Mouse (Mus musculus) spleen, postnatal 10 days (tissue): ENCODE results near the gene Slc15a5.
"Not testable (repeated sequence)": the region's sequence is repeated elsewhere in the genome, so short reads cannot be mapped to it uniquely, and the experiment has no call there.

ENCODE experiments used
- DNase-seq, 2 experiments: peaks; one replicate each; pipeline ENCODE4 v3.0.0; 2021 to 2022; ENCODE audit warnings: low spot score in 2 of 2

Gene Slc15a5

GRCm38 (mm10) chr6:138079816-138080215 is at the start of gene Slc15a5:
Slc15a5 (minus strand) TSS chr6:138079916.
- no peak for DNase-seq

- DNase-seq, result no peak
Observed at GRCm38 (mm10) chr6:138128392-138129335, 48.9 kb upstream of the Slc15a5 start.

DNA sequence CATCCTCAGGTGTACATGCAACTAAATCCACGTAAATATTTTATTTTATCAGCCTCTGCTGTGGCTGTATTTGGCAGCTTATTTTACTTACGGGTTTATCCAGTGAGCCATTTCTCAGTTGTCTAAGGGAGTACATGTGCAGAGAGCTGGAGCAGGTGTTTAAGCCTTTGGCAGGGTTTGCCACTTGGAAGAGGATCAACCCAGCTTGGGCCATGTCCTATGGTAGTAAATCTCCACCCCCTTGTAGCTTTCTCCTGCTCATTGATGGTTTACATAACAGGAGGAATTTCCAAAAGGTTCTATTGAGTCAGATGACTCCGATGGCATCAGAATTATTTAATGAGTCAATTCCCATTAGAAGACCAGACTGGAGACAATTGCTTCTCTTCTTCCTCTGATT is 37.8 kb upstream of the Slc15a5 start:
- DNase-seq, result no peak

DNA sequence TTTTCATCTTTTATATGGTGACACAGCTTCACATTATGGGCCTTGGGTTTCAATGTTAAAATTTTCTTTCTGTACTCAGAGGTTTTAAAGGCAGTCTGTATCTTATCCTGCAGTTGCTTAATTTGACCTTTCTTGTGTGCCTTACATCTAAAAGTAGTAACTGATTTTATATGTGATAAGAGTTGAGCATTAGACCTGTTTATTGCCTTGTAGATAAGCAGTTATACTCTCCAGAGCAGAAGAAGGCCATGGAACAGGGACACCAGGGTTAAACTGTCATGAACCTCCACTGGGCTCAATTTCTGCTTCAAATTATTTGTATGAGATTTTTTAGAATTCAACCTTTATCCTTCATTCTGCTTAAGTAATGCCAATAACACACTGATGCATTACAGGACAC is 24.8 kb upstream of the Slc15a5 start:
- DNase-seq, result no peak

- no peak for DNase-seq
Observed at GRCm38 (mm10) chr6:138102940-138103339, 23.2 kb upstream of the Slc15a5 start.

- DNase-seq, result no peak
Observed at GRCm38 (mm10) chr6:138101843-138102242, 22.1 kb upstream of the Slc15a5 start.

DNA sequence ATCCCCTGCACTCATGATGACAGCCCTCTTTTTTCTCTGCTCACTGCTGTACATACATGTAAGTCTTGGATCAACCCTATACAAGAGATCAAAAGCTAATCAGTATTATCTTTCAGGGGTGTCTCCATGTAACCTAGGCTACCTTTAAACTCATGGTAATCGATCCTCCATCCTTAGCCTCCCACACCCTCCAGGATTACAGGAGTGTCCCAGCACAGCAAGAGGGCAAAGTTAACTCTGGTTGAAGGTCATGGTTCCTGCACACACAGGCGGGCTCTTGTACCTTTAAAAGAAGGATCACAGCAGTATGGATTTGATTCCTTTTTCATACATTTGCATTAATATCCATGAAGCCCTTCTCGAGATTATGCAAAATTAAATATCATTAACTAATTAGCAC is 19.9 kb upstream of the Slc15a5 start:
- no peak for DNase-seq

GRCm38 (mm10) chr6:138095060-138095459 is 15.3 kb upstream of the Slc15a5 start:
- DNase-seq, result no peak

DNA sequence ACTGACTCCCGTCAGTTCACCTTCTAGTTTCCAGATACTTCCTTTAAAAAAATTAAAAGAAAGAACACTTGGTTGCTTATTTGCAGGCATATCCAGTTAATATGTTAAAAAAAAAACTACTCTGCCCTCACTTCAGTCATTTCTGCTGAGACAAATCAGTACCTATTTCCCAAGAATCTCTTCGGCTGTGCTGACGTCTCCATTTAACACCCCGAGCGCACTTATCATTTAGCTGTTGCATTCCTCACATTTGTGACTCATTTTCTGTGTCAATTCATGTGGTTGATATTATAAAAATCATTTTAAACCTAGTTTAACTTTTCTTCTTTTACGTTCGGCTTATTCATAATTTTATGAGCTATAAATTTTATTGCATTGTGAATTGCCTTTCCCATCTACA is 12.7 kb upstream of the Slc15a5 start:
- DNase-seq, result no peak

DNA sequence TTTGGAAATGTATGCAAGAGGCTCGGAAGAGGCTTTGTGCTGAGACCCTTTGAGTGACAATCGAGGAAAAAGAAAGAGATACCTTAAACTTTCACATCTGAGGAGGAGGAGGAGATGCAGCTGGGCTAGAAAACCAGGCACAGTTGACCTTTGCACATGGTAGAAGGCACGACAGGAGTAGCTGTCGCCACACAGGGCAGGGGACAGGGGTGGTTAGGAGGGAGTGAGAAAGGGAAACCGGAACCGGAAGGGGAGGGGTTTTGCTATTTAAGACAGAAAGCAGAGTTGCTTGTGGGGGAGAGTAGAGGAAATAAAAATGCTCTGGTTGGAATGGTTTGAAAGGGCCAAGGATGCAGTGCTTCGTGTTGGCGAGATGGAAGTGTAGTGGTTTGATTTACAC is 9.4 kb upstream of the Slc15a5 start:
- no peak for DNase-seq

GRCm38 (mm10) chr6:138086421-138086820 is 6.7 kb upstream of the Slc15a5 start:
- not testable (repeated sequence) for DNase-seq

DNA sequence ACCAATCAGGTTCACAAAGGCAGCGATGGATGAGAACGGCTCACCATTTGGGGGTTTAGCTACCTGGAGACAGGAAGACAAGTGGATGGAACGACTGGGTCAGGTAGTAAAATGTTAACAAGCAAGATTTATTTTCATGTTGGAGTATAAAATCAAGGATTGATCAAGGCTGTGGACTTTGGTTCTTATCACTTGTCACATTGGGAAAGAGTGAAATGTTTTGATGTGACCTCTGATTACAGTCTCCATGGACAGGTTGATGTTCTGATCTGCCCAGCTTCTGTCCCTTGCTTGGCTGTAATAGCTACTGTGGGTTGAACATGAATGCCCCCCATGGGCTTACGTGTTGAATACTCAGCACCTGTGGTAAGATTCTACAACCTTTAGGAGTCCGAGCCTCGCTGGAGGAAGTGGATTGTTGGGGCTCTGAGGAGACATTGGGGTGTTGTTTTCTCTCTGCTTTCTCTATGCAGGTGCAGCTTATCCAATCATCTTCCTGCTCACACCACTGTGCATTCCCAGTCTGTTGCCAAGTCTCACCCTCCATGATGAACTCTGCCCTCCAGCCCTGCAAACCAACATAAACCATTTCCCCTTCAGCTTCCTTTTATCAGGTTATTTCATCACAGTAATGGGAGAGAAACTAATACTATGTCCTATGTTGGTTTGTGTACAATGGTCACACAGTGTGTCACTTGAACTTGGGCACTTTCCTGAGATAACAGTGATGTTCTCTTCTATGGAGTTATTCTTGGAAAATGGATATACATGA is 1.2 kb upstream of the Slc15a5 start:
- no peak for DNase-seq

- no peak for DNase-seq
Observed at GRCm38 (mm10) chr6:138077681-138078439, 1.9 kb downstream of the Slc15a5 start.

GRCm38 (mm10) chr6:138075723-138076122 is 4.0 kb downstream of the Slc15a5 start:
- no peak for DNase-seq

GRCm38 (mm10) chr6:138073540-138073939 is 6.2 kb downstream of the Slc15a5 start:
- DNase-seq, result no peak

DNA sequence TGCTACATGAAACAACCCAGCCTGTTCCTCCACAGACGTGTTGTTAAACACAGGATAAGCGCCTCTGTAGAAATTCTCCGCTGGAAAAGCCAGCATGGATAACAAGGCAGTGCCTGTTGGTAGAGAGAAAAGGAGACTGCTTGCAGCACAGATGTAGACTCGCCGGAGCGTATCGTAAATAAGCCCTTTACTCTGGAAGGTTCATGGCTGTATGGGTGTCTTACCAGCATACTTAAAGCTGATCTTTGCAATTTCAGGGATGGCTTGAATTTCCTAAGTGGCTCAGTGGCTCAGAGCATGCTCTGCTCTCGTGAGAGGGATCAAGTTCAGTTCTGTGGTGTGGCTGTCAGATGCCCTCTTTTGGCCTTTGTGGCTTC is 6.8 kb downstream of the Slc15a5 start:
- DNase-seq, result no peak

- no peak for DNase-seq
Observed at GRCm38 (mm10) chr6:138072110-138072962, 7.4 kb downstream of the Slc15a5 start.

- no peak for DNase-seq
Observed at GRCm38 (mm10) chr6:138071505-138072107, 8.1 kb downstream of the Slc15a5 start.

DNA sequence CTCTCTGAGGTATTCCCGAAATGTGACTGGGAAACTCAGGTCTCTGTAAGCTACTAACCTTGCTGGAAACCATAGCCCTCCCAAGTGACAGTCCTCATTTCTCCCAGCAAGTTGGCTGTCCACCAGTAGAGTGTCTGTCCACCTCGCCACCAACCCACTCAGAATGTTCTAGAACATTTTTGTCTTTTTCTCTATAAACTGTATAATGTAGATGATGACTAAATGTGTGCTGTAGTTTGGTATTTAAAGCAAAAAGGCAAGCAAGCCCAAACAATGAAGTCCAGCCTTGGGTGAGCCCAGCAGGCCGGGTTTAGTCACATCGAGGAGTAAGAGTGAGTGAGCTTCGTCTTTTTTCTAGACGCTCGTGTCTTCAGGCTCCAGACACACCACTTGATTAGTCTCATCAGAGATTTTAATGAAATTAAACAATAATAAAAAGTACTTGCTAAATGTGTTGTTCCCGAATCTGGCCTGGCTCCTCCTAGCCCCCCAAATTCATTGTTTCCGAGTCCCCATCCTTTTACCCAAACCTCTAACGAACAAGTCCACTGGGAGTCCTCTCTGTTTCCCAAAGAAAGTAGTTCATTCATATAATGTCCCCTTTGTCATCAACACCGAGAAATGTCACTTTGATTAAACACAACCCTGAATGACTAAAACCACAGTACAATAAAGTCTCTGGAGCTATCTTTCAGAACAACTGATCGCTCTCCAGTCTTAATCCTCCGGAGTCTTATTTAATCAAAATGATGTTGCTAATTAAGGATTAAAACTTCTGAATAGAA is 8.8 kb downstream of the Slc15a5 start:
- DNase-seq, result no peak

DNA sequence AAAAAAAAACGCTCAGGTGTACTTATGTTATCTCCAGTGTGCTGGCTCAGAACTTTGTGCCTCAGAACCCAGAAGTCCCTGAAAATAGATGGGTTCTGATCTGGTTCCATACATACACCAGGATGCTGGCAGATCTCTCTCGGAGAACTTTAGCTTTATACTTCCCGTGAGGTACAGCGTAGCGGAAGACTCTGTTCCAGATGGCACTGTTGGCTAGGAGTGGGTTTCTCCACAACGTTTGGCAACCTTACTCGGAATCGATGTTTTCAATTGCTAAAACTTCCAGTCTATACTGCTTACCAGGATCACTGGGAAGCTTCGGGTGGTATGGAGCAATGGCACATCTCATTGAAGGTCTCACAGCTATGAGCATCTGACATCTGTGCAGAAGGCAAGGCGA is 9.8 kb downstream of the Slc15a5 start:
- DNase-seq, result no peak
